14 mouse cellular contexts compared by ENCODE assay signal in the genomic region with DNA sequence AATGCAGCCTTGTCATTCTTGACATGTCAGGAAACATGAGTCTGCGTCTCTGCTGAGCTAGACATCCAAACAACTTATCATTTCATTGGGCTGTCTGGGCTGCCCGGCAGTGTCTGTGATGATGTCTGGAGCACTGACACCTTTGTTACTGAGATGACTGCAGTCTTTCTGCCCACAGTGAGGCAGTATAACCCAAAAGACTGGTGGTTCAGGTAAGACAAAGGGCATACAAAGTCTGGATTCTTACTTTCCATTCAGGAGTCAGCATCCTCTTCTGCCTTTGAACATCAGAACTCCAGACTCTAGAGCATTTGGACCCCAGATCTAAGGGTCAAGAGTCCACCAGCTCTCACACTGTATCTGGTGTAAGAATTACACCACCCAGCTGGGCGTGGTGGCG. TPM values are rescaled to one million over a fixed set of nuclear protein-coding genes. Genes with fewer than 3 reads are reported as not detected.
A peak's percentile ranks its signal among the peaks of the same experiment; 100 is the strongest.
DNase-seq lines count a peak whose midpoint lies in the region; ATAC-seq and TF ChIP-seq lines count a peak whose summit lies in the region.
"Had no signal": no experiment of that assay in that cellular context is flagged by ENCODE, and none has a peak within 500 bp of the region (broad histone marks: within the 10 kb centered on the region; RNA-seq: fewer than 3 reads in every experiment).

No protein-coding gene starts in this region.

- no peaks in the 10 kb centered on the region for H3K36me3 ChIP-seq in spleen, adult 2 months (ENCODE audit: control insufficient read depth, insufficient read depth, low read length)
- no peaks in the 10 kb centered on the region for H3K36me3 ChIP-seq in liver, embryonic 14.5 days (replicated peaks; ENCODE audit: control insufficient read depth, insufficient read depth, low read depth)
- peaks cover under 1% of the 10 kb centered on the region; the same call in 1 of the 2 replicates for H3K36me3 ChIP-seq in embryonic facial prominence, embryonic 10.5 days (replicated peaks)

- H3K4me1 ChIP-seq in spleen, adult 2 months (ENCODE audit: control insufficient read depth, insufficient read depth, insufficient read length): no peaks in the 10 kb centered on the region
- no peaks in the 10 kb centered on the region for H3K4me1 ChIP-seq in liver, embryonic 14.5 days (replicated peaks; ENCODE audit: control insufficient read depth in 2 of 2, insufficient read depth in 2 of 2, low read length in 1 of 2)
- H3K4me1 ChIP-seq in embryonic facial prominence, embryonic 10.5 days: no peaks in the 10 kb centered on the region
- H3K4me1 ChIP-seq: limb, embryonic 12.5 days had no signal

- no peak for TF ChIP-seq POLR2A in spleen, adult 2 months (IDR thresholded peaks at IDR 0.05; ENCODE audit: low read depth, low read length)

- no peak overlapping the region for H3K27ac ChIP-seq in spleen, adult 2 months (ENCODE audit: insufficient read depth, low read length)
- H3K27ac ChIP-seq in liver, embryonic 14.5 days: no peak overlapping the region
- no peak overlapping the region for H3K27ac ChIP-seq in embryonic facial prominence, embryonic 10.5 days (replicated peaks)
- H3K27ac ChIP-seq: limb, embryonic 12.5 days had no signal

- TF ChIP-seq CTCF in spleen, adult 2 months (IDR thresholded peaks at IDR 0.05; ENCODE audit: extremely low read depth, insufficient read depth, insufficient read length, insufficient replicate concordance): peak; percentile 14; the same call in 1 of the 2 replicates
- TF ChIP-seq CTCF in liver, embryonic 14.5 days (IDR thresholded peaks at IDR 0.05; ENCODE audit: low read depth): peak; percentile 64

- H3K9me3 ChIP-seq in liver, embryonic 14.5 days (ENCODE audit: control insufficient read depth, low read length): no peaks in the 10 kb centered on the region
- no peaks in the 10 kb centered on the region for H3K9me3 ChIP-seq in embryonic facial prominence, embryonic 10.5 days
- H3K9me3 ChIP-seq: limb, embryonic 12.5 days had no signal

- no peak overlapping the region for H3K9ac ChIP-seq in liver, embryonic 14.5 days (replicated peaks)
- H3K9ac ChIP-seq: limb, embryonic 12.5 days had no signal

- no peak for TF ChIP-seq EP300 in liver, embryonic 14.5 days (IDR thresholded peaks at IDR 0.05; ENCODE audit: low read depth)

- 86% methylated on average over 4 of the region's 4 CpGs for WGBS in spleen, adult 2 months
- 56% methylated on average over 4 of the region's 4 CpGs for WGBS in liver, embryonic 14.5 days (ENCODE audit: insufficient replicate concordance)
- 83% methylated on average over 4 of the region's 4 CpGs for WGBS in embryonic facial prominence, embryonic 10.5 days

- no peaks in the 10 kb centered on the region for H3K27me3 ChIP-seq in spleen, adult 2 months (ENCODE audit: control insufficient read depth, insufficient read depth, low read length)
- no peaks in the 10 kb centered on the region for H3K27me3 ChIP-seq in liver, embryonic 14.5 days (ENCODE audit: control insufficient read depth, insufficient read depth, low read length)
- no peaks in the 10 kb centered on the region for H3K27me3 ChIP-seq in embryonic facial prominence, embryonic 10.5 days (replicated peaks; ENCODE audit: low read depth, poor library complexity, severe bottlenecking)
- H3K27me3 ChIP-seq: limb, embryonic 12.5 days had no signal

- intact Hi-C loops in heart, postnatal 36 days (cut with DNase I): no loop called here

- no peak overlapping the region for H3K4me2 ChIP-seq in liver, embryonic 14.5 days (ENCODE audit: low read depth)
- H3K4me2 ChIP-seq: limb, embryonic 12.5 days; midbrain, embryonic 11.5 days had no signal

- H3K4me3 ChIP-seq in spleen, adult 2 months (ENCODE audit: extremely low read depth, insufficient read depth, insufficient read length): no peak overlapping the region
- H3K4me3 ChIP-seq in liver, embryonic 14.5 days (ENCODE audit: insufficient read depth in 1 of 2, low read depth in 2 of 2, low read length in 2 of 2): no peak overlapping the region
- H3K4me3 ChIP-seq in embryonic facial prominence, embryonic 10.5 days: no peak overlapping the region
- H3K4me3 ChIP-seq: limb, embryonic 12.5 days had no signal

- DNase-seq in heart, adult 11 months: peak; percentile 52
- no peak for DNase-seq in heart, adult 18-20 months
- DNase-seq in spleen, adult 2 months (ENCODE audit: low read depth in 1 of 2, low spot score in 2 of 2): no peak
- no peak for DNase-seq in spleen, postnatal 36 days (ENCODE audit: low spot score in 2 of 2)
- no peak for DNase-seq in liver, embryonic 14.5 days (ENCODE audit: low read depth in 3 of 3, low spot score in 3 of 3)
- peak; percentile 18 for DNase-seq in thymus, postnatal 25 days
- no peak for DNase-seq in embryonic facial prominence, embryonic 10.5 days (ENCODE audit: low spot score)
- no peak for DNase-seq in heart, postnatal 36 days
- DNase-seq: kidney, postnatal 25 days had no signal

- no peak; the same call in 1 of the 2 replicates for ATAC-seq in liver, embryonic 14.5 days (ENCODE audit: insufficient read depth)

RNA-seq across cellular contexts. Expression of a gene that starts 27.5 kb away (rescaled TPM):
- 1 to 10 TPM; 1.7 to 2.5 TPM for total RNA-seq in heart, adult 18-20 months (2021)
- 1.2 and 1.5 TPM in 2 replicates for polyA plus RNA-seq in spleen, adult 2 months (2012; rRNA removed)
- polyA plus RNA-seq in liver, embryonic 14.5 days (2012; rRNA removed): 1.9 and 2.2 TPM in 2 replicates
- polyA plus RNA-seq in liver, embryonic 14.5 days (2014; fragmentation: Nextera tagmentation; extraction: Ambion mirVana): 2.1 and 2.3 TPM in 2 replicates
- polyA plus RNA-seq in embryonic facial prominence, embryonic 10.5 days (2016; fragmentation: Nextera tagmentation; extraction: Ambion mirVana): 19.1 and 20.2 TPM in 2 replicates
- total RNA-seq in heart, postnatal 36 days (2021): 1 to 10 TPM; 2.2 to 2.7 TPM

RNA-seq across cellular contexts. Expression of a gene that starts 39.8 kb away (rescaled TPM):
- total RNA-seq in heart, adult 18-20 months (2021): not detected
- polyA plus RNA-seq in spleen, adult 2 months (2012; rRNA removed): not detected in 2 replicates
- polyA plus RNA-seq in liver, embryonic 14.5 days (2012; rRNA removed): not detected in 2 replicates
- not detected in 2 replicates for polyA plus RNA-seq in liver, embryonic 14.5 days (2014; fragmentation: Nextera tagmentation; extraction: Ambion mirVana)
- not detected in 2 replicates for polyA plus RNA-seq in embryonic facial prominence, embryonic 10.5 days (2016; fragmentation: Nextera tagmentation; extraction: Ambion mirVana)
- not detected for total RNA-seq in heart, postnatal 36 days (2021)
- polyA plus RNA-seq: embryonic facial prominence, embryonic 11.5 days; heart, embryonic 14.5 days; limb, embryonic 12.5 days; midbrain, embryonic 11.5 days; testis, adult 2 months had no signal

RNA-seq across cellular contexts. Expression of a gene that starts 45.6 kb away (rescaled TPM):
- total RNA-seq in heart, adult 18-20 months (2021): 10 to 100 TPM; 23.7 to 31.8 TPM
- 7.6 and 8.8 TPM in 2 replicates for polyA plus RNA-seq in spleen, adult 2 months (2012; rRNA removed)
- 4.7 and 6.3 TPM in 2 replicates for polyA plus RNA-seq in liver, embryonic 14.5 days (2012; rRNA removed)
- 10.4 and 12.7 TPM in 2 replicates for polyA plus RNA-seq in liver, embryonic 14.5 days (2014; fragmentation: Nextera tagmentation; extraction: Ambion mirVana)
- polyA plus RNA-seq in embryonic facial prominence, embryonic 10.5 days (2016; fragmentation: Nextera tagmentation; extraction: Ambion mirVana): 13.8 and 14.0 TPM in 2 replicates
- total RNA-seq in heart, postnatal 36 days (2021): 10 to 100 TPM; 27.7 to 29.9 TPM

Comparison
In these comparisons a context has a peak if more than half of its experiments do, and no peak if none do; other contexts are left out.
1. DNase-seq: peak in heart, adult 11 months (single experiment) and thymus, postnatal 25 days (single experiment); none in heart, adult 18-20 months (0 of 2), spleen, adult 2 months (0 of 2), spleen, postnatal 36 days (0 of 2), liver, embryonic 14.5 days (0 of 3), embryonic facial prominence, embryonic 10.5 days (single experiment) and heart, postnatal 36 days (0 of 2).